Mouse (Mus musculus): ENCODE results near the gene Ubr7. TPM values are rescaled to one million over a fixed set of nuclear protein-coding genes. Genes with fewer than 3 reads are reported as not detected.
A peak's percentile ranks its signal among the peaks of the same experiment; 100 is the strongest.

Gene Ubr7
- total and polyA plus RNA-seq, 3 experiments = 46.3 to 80.4 (median 48.8) TPM

DNA sequence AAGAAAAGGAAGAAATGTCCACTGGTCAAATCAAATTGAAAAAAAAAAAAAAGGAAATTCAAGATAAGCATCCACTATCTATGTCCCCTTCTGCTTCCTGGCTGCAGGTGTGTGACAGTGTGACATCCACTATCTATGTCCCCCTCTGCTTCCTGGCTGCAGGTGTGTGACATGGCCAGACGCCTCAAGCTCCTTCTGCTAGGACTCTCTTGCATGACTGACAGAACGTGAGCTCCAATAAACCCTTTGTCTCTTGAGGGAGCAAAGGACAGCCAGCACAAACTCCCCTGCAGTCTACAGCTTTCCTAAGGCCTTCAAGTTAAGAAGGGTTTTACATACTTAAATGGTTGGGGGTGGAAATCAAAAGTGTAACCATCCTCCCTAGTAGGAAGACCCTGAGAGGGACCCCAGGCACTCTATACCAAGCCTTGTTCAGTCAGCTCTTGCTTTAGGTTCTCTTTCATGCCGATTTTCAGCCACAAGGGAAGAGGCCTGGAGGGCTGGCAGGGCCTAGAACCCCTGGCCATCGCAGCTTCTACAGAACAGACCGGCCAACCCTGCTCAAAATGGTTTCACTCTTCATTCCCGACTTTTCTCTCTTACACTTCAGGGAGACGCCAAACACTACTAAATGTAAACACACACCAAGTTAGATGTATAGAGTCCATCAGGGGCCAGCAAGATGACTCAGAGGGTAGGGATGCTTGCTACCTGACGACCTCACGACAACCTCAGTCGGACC, 42.9 kb upstream of the Ubr7 start:
- dilution Hi-C loops (cut with MboI; ENCODE audit: extremely low pct_ligation_motif_present, extremely low pct_unique_long_range_greater_than_20kb, low sequenced_read_pairs) = no loop called here
- Histone ChIP-seq H3K4me2 (ENCODE audit: insufficient read depth, low read depth, poor library complexity, severe bottlenecking) (no peak overlapping the region), H3K79me2 (replicated peaks; ENCODE audit: control insufficient read depth, extremely low read depth, insufficient read depth, poor library complexity, severe bottlenecking) (no peaks in the 10 kb centered on the region), H3K4me1 (ENCODE audit: control insufficient read depth in 1 of 2, insufficient read depth in 2 of 2) (peaks cover 0 to 2% of the 10 kb centered on the region in 2 experiments; a peak in 1 of 4 replicates), H3K4me3 (replicated peaks in 1 of 3; ENCODE audit: low read depth in 2 of 3, low read length in 2 of 3, poor library complexity in 1 of 3) (no peak overlapping the region), H3K9me3 (replicated peaks; ENCODE audit: low read length) (no peaks in the 10 kb centered on the region), H3K27ac (ENCODE audit: insufficient read depth, low read depth) (no peak overlapping the region), H3K27me3 (replicated peaks) (no peaks in the 10 kb centered on the region), H3K9ac (ENCODE audit: insufficient read depth, low read depth) (no peak overlapping the region), H3K36me3 (replicated peaks in 1 of 2; ENCODE audit: control insufficient read depth in 1 of 2, insufficient read depth in 1 of 2, low read length in 1 of 2) (no peaks in the 10 kb centered on the region)
- DNase-seq (ENCODE audit: extremely low read depth) = no peak
- TF ChIP-seq JUND (conservative IDR thresholded peaks at IDR 0.05; ENCODE audit: low read depth, low read length) (no peak), ELF1 (IDR thresholded peaks at IDR 0.05; ENCODE audit: low read depth, low read length) (no peak), JUN (IDR thresholded peaks at IDR 0.05; ENCODE audit: insufficient read depth, low read depth, low read length) (no peak), HCFC1 (IDR thresholded peaks at IDR 0.05; ENCODE audit: low read depth, low read length) (no peak), MAFK (IDR thresholded peaks at IDR 0.05; ENCODE audit: insufficient replicate concordance, low read length) (no peak), UBTF (IDR thresholded peaks at IDR 0.05; ENCODE audit: low read depth, low read length) (no peak), BHLHE40 (IDR thresholded peaks at IDR 0.05; ENCODE audit: low read depth, low read length) (no peak), ZC3H11A (IDR thresholded peaks at IDR 0.05; ENCODE audit: low read depth, low read length) (no peak), USF1 (IDR thresholded peaks at IDR 0.05; ENCODE audit: low read depth, low read length) (no peak), POLR2AphosphoS2 (IDR thresholded peaks at IDR 0.05; ENCODE audit: low read depth, low read length) (no peak), PAX5 (IDR thresholded peaks at IDR 0.05; ENCODE audit: low read length) (no peak), ETS1 (conservative IDR thresholded peaks at IDR 0.05; ENCODE audit: low read depth, low read length) (no peak), ZMIZ1 (IDR thresholded peaks at IDR 0.05; ENCODE audit: low read depth, low read length) (no peak), RAD21 (IDR thresholded peaks at IDR 0.05; ENCODE audit: low read depth, low read length) (no peak), MXI1 (IDR thresholded peaks at IDR 0.05; ENCODE audit: low read depth, low read length) (no peak), KAT2A (IDR thresholded peaks at IDR 0.05; ENCODE audit: insufficient replicate concordance, low read length) (no peak), GABPA (IDR thresholded peaks at IDR 0.05; ENCODE audit: insufficient replicate concordance, low read depth, low read length) (no peak), CTCF (conservative IDR thresholded peaks at IDR 0.05 in 1 of 2, IDR thresholded peaks at IDR 0.05 in 1 of 2; ENCODE audit: low read depth in 2 of 2, low read length in 2 of 2) (no peak)
- in situ Hi-C loops (cut with MboI; ENCODE audit: low pct_ligation_motif_present, low pct_unique_long_range_greater_than_20kb, low sequenced_read_pairs) = no loop called here

- in situ Hi-C loops (cut with MboI; ENCODE audit: low pct_ligation_motif_present, low pct_unique_long_range_greater_than_20kb, low sequenced_read_pairs) = no loop called here
- no peak overlapping the region for H3K9ac ChIP-seq (ENCODE audit: insufficient read depth, low read depth)
- no peak for TF ChIP-seq EP300 (IDR thresholded peaks at IDR 0.05; ENCODE audit: low read length)
- TF ChIP-seq CHD1 (IDR thresholded peaks at IDR 0.05; ENCODE audit: low read depth, low read length) = no peak
- TF ChIP-seq E2F4 (IDR thresholded peaks at IDR 0.05; ENCODE audit: insufficient replicate concordance, low read depth, low read length) = no peak
- no peak for TF ChIP-seq HCFC1 (IDR thresholded peaks at IDR 0.05; ENCODE audit: low read depth, low read length)
- TF ChIP-seq MAFK (IDR thresholded peaks at IDR 0.05; ENCODE audit: insufficient replicate concordance, low read length) = peak; percentile 58; the same call in 1 of the 2 replicates
- no peak for TF ChIP-seq ZMIZ1 (IDR thresholded peaks at IDR 0.05; ENCODE audit: low read depth, low read length)
- no peak for TF ChIP-seq TCF12 (IDR thresholded peaks at IDR 0.05; ENCODE audit: low read depth, low read length)
- no peak for TF ChIP-seq SIN3A (IDR thresholded peaks at IDR 0.05; ENCODE audit: low read length)
- no peak for TF ChIP-seq ELF1 (IDR thresholded peaks at IDR 0.05; ENCODE audit: low read depth, low read length)
- peak; percentile 63 for TF ChIP-seq ZC3H11A (IDR thresholded peaks at IDR 0.05; ENCODE audit: low read depth, low read length)
- no peak for TF ChIP-seq TBP (conservative IDR thresholded peaks at IDR 0.05; ENCODE audit: low read depth, low read length)
- TF ChIP-seq MAZ (IDR thresholded peaks at IDR 0.05; ENCODE audit: low read depth, low read length) = no peak
- peak; percentile 84 for TF ChIP-seq SMC3 (IDR thresholded peaks at IDR 0.05; ENCODE audit: low read depth, low read length)
- TF ChIP-seq CTCF (conservative IDR thresholded peaks at IDR 0.05 in 1 of 2, IDR thresholded peaks at IDR 0.05 in 1 of 2; ENCODE audit: low read depth in 2 of 2, low read length in 2 of 2) = peak; percentile 91
- TF ChIP-seq RAD21 (IDR thresholded peaks at IDR 0.05; ENCODE audit: low read depth, low read length) = peak; percentile 87
- no peak for TF ChIP-seq UBTF (IDR thresholded peaks at IDR 0.05; ENCODE audit: low read depth, low read length)
- TF ChIP-seq GABPA (IDR thresholded peaks at IDR 0.05; ENCODE audit: insufficient replicate concordance, low read depth, low read length) = no peak
- no peak for TF ChIP-seq ZKSCAN1 (IDR thresholded peaks at IDR 0.05; ENCODE audit: borderline replicate concordance, low read depth, low read length)
- no peak for TF ChIP-seq KAT2A (IDR thresholded peaks at IDR 0.05; ENCODE audit: insufficient replicate concordance, low read length)
Observed at GRCm38 (mm10) chr12:102719552-102720315, 38.0 kb upstream of the Ubr7 start.

More at GRCm38 (mm10) chr12:102719552-102720315, 38.0 kb upstream of the Ubr7 start:
- no peaks in the 10 kb centered on the region for H3K36me3 ChIP-seq (replicated peaks in 1 of 2; ENCODE audit: control insufficient read depth in 1 of 2, insufficient read depth in 1 of 2, low read length in 1 of 2)
- H3K27me3 ChIP-seq (replicated peaks) = no peaks in the 10 kb centered on the region
- no peak overlapping the region for H3K4me3 ChIP-seq (replicated peaks in 1 of 3; ENCODE audit: low read depth in 2 of 3, low read length in 2 of 3, poor library complexity in 1 of 3)
- H3K9me3 ChIP-seq (replicated peaks; ENCODE audit: low read length) = no peaks in the 10 kb centered on the region
- H3K4me2 ChIP-seq (ENCODE audit: insufficient read depth, low read depth, poor library complexity, severe bottlenecking) = no peak overlapping the region; the same call in 1 of the 2 replicates
- H3K79me2 ChIP-seq (replicated peaks; ENCODE audit: control insufficient read depth, extremely low read depth, insufficient read depth, poor library complexity, severe bottlenecking) = no peaks in the 10 kb centered on the region
- peaks cover 0 to 5% of the 10 kb centered on the region in 2 experiments; a peak in 1 of 4 replicates for H3K4me1 ChIP-seq (ENCODE audit: control insufficient read depth in 1 of 2, insufficient read depth in 2 of 2)
- DNase-seq (ENCODE audit: extremely low read depth) = peak; percentile 65
- no peak overlapping the region for H3K27ac ChIP-seq (ENCODE audit: insufficient read depth, low read depth)
- dilution Hi-C loops (cut with MboI; ENCODE audit: extremely low pct_ligation_motif_present, extremely low pct_unique_long_range_greater_than_20kb, low sequenced_read_pairs) = no loop called here

All from CH12.LX (cell line).